Mouse (Mus musculus) monocyte, adult 2 months (primary cell): ENCODE measurements around the gene Gm12355.

Experiments
- DNase-seq, 2 experiments: peaks; one replicate each; pipeline ENCODE4 v3.0.0; 2022; ENCODE audit warnings: low spot score in 2 of 2, low read depth in 1 of 2

Gm12355 gene

GRCm38 (mm10) chr11:98582551-98583264 is 42.8 kb downstream of the Gm12355 start:
- no peak for DNase-seq

DNA sequence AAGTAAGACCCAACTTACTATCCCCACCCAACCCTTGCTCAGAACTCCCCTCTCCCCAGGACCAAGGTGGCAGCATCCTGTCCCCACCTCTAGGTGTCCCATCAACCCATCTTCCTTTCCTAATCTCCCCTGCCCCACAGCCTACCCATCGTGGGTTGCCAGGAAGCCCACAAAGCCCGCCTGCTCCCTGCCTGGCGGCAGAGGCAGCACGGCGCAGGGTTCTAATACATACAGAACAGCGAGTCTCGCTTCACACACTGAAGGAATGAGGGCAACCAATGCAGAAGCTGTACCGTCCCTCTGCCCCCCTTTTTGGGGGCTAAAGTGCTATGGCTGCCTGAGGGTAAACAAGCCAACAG is 43.5 kb downstream of the Gm12355 start:
- no peak for DNase-seq

GRCm38 (mm10) chr11:98581286-98582029 is 44.0 kb downstream of the Gm12355 start:
- DNase-seq: no peak

GRCm38 (mm10) chr11:98580301-98581121 is 45.0 kb downstream of the Gm12355 start:
- no peak for DNase-seq

DNA sequence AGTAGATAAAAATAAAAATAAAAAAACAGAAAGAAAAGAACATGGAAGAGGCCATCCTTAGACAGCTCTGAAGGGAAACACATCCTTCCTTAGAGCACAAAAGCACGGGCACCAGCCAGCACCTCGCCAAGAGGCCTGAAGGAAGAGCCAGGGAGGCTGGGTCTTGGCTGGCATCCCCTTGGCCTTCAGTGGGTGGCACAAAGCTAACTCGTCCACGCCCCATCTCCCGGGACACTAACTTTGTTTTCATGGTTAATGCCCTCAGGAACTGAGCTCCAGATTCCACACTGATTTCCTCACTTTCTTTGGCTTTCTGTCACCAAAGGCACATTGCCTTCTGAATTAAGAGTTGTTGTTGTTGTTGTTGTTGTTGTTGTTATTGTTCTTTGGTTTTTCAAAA is 47.7 kb downstream of the Gm12355 start:
- no peak for DNase-seq
